Mouse (Mus musculus) embryonic facial prominence, embryonic 12.5 days (tissue): ENCODE data around the gene Lypd9. TPM values are rescaled to one million over a fixed set of nuclear protein-coding genes. Genes with fewer than 3 reads are reported as not detected.
"Not testable (repeated sequence)": the region's sequence is repeated elsewhere in the genome, so short reads cannot be mapped to it uniquely, and the experiment has no call there.

Experiments used
- ATAC-seq: fragments of 200-750 bp; cut with Nextera tagmentation; 2 replicates; pipeline ENCODE4 v1.8.0; 2017; ENCODE audit not compliant: insufficient number of reproducible peaks, insufficient read depth, low FRiP score, low TSS enrichment
- H3K27ac ChIP-seq: fragments of 300-500 bp; sonication (generic); 2 replicates; pipeline ENCODE4 v1.5.1; 2016; ENCODE audit warnings: mild to moderate bottlenecking
- H3K27me3 ChIP-seq: fragments of 300-500 bp; sonication (generic); 2 replicates; pipeline ENCODE4 v1.6.1; 2016; ENCODE audit warnings: mild to moderate bottlenecking, moderate library complexity
- H3K36me3 ChIP-seq: fragments of 300-500 bp; sonication (generic); 2 replicates; pipeline ENCODE4 v1.6.1; 2016; ENCODE audit warnings: mild to moderate bottlenecking
- H3K4me1 ChIP-seq: fragments of 300-500 bp; sonication (generic); 2 replicates; pipeline ENCODE4 v1.6.1; 2016
- H3K4me2 ChIP-seq: fragments of 300-500 bp; sonication (generic); replicated peaks from 2 replicates; pipeline ENCODE4 v1.6.1; 2016; ENCODE audit warnings: mild to moderate bottlenecking, moderate library complexity
- H3K4me3 ChIP-seq: fragments of 300-500 bp; sonication (generic); 2 replicates; pipeline ENCODE4 v1.5.1; 2016; ENCODE audit warnings: mild to moderate bottlenecking
- H3K9ac ChIP-seq: fragments of 300-500 bp; sonication (generic); 2 replicates; pipeline ENCODE4 v1.6.1; 2016; ENCODE audit warnings: mild to moderate bottlenecking, moderate library complexity
- H3K9me3 ChIP-seq: fragments of 300-500 bp; sonication (generic); 2 replicates; pipeline ENCODE4 v1.6.1; 2016; ENCODE audit warnings: mild to moderate bottlenecking, moderate library complexity
- WGBS: fragments of 180-500 bp; shearing (Covaris S2); methylation state at CpG from one replicate; pipeline ENCODE4 v1.1.7; 2016; 5-methylcytosine and 5-hydroxymethylcytosine counted together
- polyA plus RNA-seq: library from polyadenylated mRNA; unstranded; fragments of >200 nt; fragmentation: Nextera tagmentation; extraction: Ambion mirVana; gene quantifications from 2 replicates; pipeline ENCODE4 v1.2.1, GENCODE M21; 2016

The Lypd9 gene
- polyA plus RNA-seq, result not detected in 2 replicates

DNA sequence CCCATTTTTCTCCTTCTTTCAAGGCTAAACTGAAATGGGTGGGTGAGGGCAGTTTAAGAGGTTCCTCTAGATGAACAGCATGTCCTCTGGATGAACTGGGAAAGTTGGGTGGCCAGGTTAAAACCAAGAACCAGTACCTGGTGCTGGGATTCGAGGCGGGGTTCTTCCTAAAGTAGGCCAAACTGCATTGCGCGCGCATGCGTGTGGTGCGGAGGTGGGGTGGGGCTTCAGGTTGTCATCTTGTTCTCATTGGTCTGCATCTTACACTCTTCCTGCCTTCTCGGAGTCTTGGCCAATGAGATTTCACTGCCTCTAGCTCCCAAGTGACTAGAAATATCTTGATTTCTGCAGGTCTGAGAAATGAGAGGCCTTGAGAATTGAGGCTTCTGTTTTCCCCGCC lies at the start of gene Lypd9:
TSS of gene Lypd9 (minus strand) at position 165 of the 400 bp plus-strand sequence.
- Histone ChIP-seq H3K27ac (0 out of 2 replicates have a peak within 1 kb of the TSS, but pooled peaks have one; percentile 37), H3K4me2 (no peak within 1 kb of the TSS), H3K4me1 (peaks cover 13% of the 10 kb centered on the region), H3K27me3 (no peaks in the 10 kb centered on the region), H3K9ac (no peak within 1 kb of the TSS), H3K9me3 (0 out of 2 replicates have a peak, but pooled peaks cover 3% of the 10 kb centered on the region), H3K4me3 (no peak within 1 kb of the TSS), H3K36me3 (no peaks in the 10 kb centered on the region)
- WGBS, result 93% methylated on average over 9 of the region's 9 CpGs
- no peak for ATAC-seq

DNA sequence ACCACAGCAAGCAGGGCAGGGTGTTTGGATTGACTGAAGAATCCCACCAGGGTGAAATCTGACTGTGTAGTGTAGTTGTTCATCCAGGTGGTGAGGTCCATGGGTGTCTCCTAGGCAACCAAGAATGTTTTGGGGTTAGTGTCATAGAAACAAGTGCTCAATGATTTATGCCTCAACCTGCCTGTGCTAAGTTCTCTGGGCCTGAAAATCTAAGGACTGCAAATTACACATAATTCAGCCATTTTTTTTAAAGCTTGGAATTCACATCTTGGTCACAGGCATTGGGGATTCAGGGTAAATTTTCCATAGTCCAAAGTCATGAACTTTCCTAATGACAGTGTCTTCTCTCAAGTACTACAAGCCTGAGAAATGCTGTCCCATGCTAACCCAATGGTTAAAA lies 49.7 kb upstream of the Lypd9 start, which contains the start of gene Olfr331:
TSS of gene Olfr331 (minus strand) at position 101 of the 400 bp plus-strand sequence.
- not testable (repeated sequence) for H3K36me3 ChIP-seq, H3K9ac ChIP-seq, ATAC-seq, H3K4me2 ChIP-seq, H3K9me3 ChIP-seq, H3K27ac ChIP-seq, H3K27me3 ChIP-seq, H3K4me1 ChIP-seq, H3K4me3 ChIP-seq

DNA sequence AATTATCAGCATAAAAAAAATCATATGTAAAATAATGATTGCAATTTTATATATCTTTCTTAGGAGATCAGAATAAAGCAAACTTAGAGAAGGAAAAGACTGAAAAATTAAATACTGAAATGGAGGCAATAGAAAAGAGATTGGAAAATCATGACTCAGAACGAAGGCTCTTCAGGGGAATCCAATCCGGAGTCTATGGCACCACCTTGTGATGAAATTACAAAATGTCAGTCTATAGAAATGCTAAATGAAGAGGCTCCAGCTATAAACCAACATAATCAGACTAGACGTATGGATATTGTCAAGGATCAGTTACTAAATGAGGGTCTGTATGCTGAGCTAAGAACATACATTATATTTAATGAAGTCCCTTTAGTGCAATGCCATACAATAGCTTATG lies 46.6 kb upstream of the Lypd9 start:
- Histone ChIP-seq H3K27ac (no peak overlapping the region), H3K4me2 (no peak overlapping the region), H3K9ac (no peak overlapping the region), H3K4me1 (no peaks in the 10 kb centered on the region), H3K27me3 (no peaks in the 10 kb centered on the region), H3K36me3 (no peaks in the 10 kb centered on the region), H3K4me3 (no peak overlapping the region), H3K9me3 (no peaks in the 10 kb centered on the region)
- no peak for ATAC-seq
- WGBS, result 45% methylated on average over 3 of the region's 3 CpGs

DNA sequence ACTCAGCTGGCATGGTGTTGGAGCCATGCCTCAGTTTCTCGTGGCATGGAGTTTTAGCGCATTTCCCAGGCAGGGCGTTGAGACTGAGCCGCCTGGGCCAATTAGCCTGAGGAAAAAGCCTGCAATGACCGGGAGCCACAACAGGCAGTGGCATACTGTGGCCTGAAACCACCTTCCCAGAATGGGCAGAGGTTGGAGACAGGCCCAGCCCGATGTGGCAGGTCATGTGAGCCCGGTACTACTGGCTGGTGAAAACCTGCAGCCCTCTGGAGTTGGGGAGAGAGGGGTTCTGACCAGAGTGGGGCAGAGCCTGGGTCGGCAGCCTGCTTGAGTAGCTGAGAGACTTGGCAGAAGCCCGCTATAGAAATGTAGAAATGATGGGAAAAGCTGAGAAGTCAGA lies 46.0 kb upstream of the Lypd9 start:
- ATAC-seq, result no peak
- H3K4me2 ChIP-seq, result no peak overlapping the region
- H3K27me3 ChIP-seq, result no peaks in the 10 kb centered on the region
- H3K4me1 ChIP-seq, result no peaks in the 10 kb centered on the region
- no peaks in the 10 kb centered on the region for H3K9me3 ChIP-seq
- no peak overlapping the region for H3K4me3 ChIP-seq
- H3K36me3 ChIP-seq, result no peaks in the 10 kb centered on the region
- H3K9ac ChIP-seq, result no peak overlapping the region
- 82% methylated on average over 9 of the region's 9 CpGs for WGBS
- no peak overlapping the region for H3K27ac ChIP-seq

DNA sequence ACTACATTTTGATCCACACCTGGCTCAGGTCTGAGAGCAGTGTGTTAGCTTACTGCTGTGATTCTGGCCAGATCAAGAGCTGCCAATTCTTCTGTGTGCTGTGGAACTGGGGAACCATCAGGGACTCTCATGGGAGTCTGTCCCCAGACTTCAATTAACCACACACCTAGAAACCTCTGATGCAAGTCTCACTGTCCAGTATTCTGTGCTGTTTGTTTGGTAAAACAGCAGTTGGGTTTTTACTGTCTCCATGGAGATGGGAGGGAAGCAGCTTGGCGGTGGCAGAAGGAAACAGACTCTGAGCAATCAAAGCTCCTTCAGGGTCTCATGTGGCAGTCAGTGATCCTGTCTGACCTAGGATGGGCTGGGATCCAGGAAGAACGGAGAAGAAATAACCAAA lies 39.7 kb upstream of the Lypd9 start, which contains the start of gene Olfr332:
TSS of gene Olfr332 (minus strand) at position 101 of the 400 bp plus-strand sequence.
- no peak within 1 kb of the TSS for H3K9ac ChIP-seq
- no peak within 1 kb of the TSS for H3K27ac ChIP-seq
- H3K4me1 ChIP-seq, result no peaks in the 10 kb centered on the region
- no peak within 1 kb of the TSS for H3K4me3 ChIP-seq
- no peaks in the 10 kb centered on the region for H3K27me3 ChIP-seq
- no peaks in the 10 kb centered on the region for H3K36me3 ChIP-seq
- 86% methylated on average over 2 of the region's 2 CpGs for WGBS
- H3K4me2 ChIP-seq, result no peak within 1 kb of the TSS
- ATAC-seq, result no peak
- no peaks in the 10 kb centered on the region for H3K9me3 ChIP-seq

DNA sequence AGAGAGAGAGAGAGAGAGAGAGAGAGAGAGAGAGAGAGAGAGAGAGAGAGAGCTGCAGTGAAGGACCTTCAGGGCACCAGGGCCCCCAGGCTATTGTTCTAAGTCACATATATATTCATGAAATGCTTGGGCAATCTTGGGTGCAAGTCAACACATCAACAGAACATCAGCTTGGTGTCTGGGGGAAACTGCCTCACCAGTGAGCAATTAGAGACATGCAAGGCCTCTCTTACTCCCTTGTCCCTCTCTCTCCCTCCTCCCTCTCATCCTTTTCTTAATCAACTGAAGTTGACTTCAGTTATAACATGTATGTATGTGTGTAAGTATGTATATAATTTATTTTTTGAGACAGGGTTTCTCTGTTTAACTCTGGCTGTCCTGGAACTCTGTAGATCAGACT lies 9.4 kb upstream of the Lypd9 start, which contains the start of gene Olfr30:
TSS of gene Olfr30 (minus strand) at position 101 of the 400 bp plus-strand sequence.
- no peak for ATAC-seq
- no peak within 1 kb of the TSS for H3K27ac ChIP-seq
- no peaks in the 10 kb centered on the region for H3K27me3 ChIP-seq

DNA sequence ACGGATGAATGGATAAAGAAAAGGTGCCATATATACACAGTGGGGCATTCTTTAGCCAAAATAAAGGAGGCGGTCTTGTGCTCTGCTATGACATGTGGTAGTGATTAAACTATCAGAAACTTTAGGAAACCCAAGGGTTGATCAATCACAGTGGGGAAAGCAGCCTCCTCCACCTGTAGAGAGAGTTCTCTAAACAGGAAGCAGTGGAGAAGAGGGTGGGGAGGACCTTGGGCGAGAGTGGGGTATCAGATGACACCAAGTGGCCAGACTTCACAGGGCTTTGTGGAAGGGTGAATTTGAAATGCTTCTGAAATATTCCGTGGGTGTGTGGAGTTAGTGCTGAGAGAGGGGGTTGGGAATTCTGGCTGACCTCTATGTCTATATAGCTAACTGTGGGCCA lies 869 bp upstream of the Lypd9 start:
- H3K27me3 ChIP-seq, result no peaks in the 10 kb centered on the region
- 16% methylated on average over 4 of the region's 4 CpGs for WGBS
- peaks cover 13% of the 10 kb centered on the region for H3K4me1 ChIP-seq
- no peak overlapping the region for H3K9ac ChIP-seq
- peak; percentile 85 for ATAC-seq
- no peaks in the 10 kb centered on the region for H3K36me3 ChIP-seq
- H3K9me3 ChIP-seq, result 0 out of 2 replicates have a peak, but pooled peaks cover 3% of the 10 kb centered on the region
- 0 out of 2 replicates have a peak overlapping the region, but pooled peaks have one; percentile 37 for H3K27ac ChIP-seq
- H3K4me3 ChIP-seq, result no peak overlapping the region
- no peak overlapping the region for H3K4me2 ChIP-seq

More for the DNA sequence above, 9.4 kb upstream of the Lypd9 start, which contains the start of gene Olfr30:
- Histone ChIP-seq H3K9me3 (no peaks in the 10 kb centered on the region), H3K4me1 (no peaks in the 10 kb centered on the region), H3K36me3 (no peaks in the 10 kb centered on the region), H3K4me2 (no peak within 1 kb of the TSS), H3K9ac (no peak within 1 kb of the TSS), H3K4me3 (no peak within 1 kb of the TSS)

DNA sequence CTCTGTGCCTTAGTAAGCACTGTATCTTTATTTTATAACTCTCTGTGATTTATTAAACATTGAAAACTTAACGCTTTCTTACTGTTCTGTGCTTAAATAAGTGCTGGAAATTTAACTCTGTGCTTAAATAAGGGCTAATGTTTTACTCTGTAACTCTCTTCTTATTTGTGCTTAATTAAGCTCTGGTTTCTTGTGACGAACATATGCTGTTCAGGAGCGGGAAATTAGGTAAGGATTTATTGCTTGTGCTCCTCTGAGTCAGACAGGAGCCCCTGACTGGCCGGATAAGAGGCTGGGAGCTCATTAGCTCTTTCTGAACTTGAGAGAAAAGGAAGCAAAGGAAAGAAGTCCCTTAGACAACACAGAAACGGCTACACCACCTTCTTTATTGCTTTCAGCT lies 14.9 kb downstream of the Lypd9 start:
- H3K36me3 ChIP-seq, result no peaks in the 10 kb centered on the region
- ATAC-seq, result no peak
- H3K27me3 ChIP-seq, result no peaks in the 10 kb centered on the region
- H3K9ac ChIP-seq, result no peak overlapping the region
- no peak overlapping the region for H3K4me2 ChIP-seq
- WGBS, result 41% methylated on average over 5 of the region's 5 CpGs
- H3K9me3 ChIP-seq, result no peaks in the 10 kb centered on the region
- no peak overlapping the region for H3K27ac ChIP-seq
- no peak overlapping the region for H3K4me3 ChIP-seq
- no peaks in the 10 kb centered on the region; the same call in 1 of the 2 replicates for H3K4me1 ChIP-seq

DNA sequence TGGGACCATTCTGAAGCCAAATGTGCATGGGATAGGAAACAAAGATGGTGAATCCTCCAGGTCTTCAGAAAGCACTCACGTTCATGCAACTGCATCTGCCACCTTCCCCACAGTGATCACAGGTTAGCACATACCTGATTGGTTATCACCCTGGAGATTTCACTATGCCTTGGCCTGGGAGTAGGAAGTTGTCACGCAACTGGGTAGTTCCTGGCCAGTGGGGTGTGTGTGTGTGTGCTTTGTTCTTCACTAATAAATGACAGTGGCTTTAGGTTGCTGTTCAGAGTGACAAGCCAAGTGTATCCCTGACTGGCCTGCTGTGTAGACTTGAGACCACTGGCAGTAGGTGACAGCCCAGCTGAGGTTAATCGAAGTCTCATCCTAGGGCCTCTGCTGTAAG lies 20.5 kb downstream of the Lypd9 start, which contains the start of gene Gm12253:
TSS of gene Gm12253 (plus strand) at position 301 of the 400 bp plus-strand sequence.
- no peak within 1 kb of the TSS for H3K4me2 ChIP-seq
- no peaks in the 10 kb centered on the region for H3K27me3 ChIP-seq
- no peak within 1 kb of the TSS for H3K9ac ChIP-seq
- no peaks in the 10 kb centered on the region for H3K36me3 ChIP-seq
- no peaks in the 10 kb centered on the region for H3K9me3 ChIP-seq
- H3K27ac ChIP-seq, result no peak within 1 kb of the TSS
- 88% methylated on average over 3 of the region's 3 CpGs for WGBS
- no peak for ATAC-seq
- H3K4me3 ChIP-seq, result no peak within 1 kb of the TSS
- peaks cover 12% of the 10 kb centered on the region for H3K4me1 ChIP-seq

DNA sequence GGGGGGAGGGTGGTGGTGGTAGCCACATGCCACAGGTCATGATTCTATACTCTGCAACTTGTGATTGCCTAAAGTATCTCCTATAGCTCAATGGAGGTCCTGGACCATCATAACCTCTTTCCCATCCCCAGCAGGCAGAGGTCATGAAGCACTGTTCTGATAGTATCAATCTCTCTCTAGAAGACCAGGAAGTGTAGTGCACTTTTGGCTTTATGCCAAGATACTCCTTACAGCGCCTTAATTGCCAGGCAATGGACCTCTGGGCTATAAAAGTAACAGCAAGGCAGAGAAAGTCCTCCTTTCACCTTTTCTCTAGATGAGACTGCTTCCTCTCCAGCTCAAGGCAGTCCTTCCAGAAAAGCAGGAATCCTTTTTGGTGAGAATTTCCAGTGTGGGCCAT lies 31.9 kb downstream of the Lypd9 start, which contains the start of gene 1810065E05Rik:
TSS of gene 1810065E05Rik (plus strand) at position 297 of the 400 bp plus-strand sequence.
- Histone ChIP-seq H3K27me3 (no peaks in the 10 kb centered on the region), H3K9ac (no peak within 1 kb of the TSS), H3K9me3 (no peaks in the 10 kb centered on the region), H3K4me1 (no peaks in the 10 kb centered on the region), H3K4me3 (no peak within 1 kb of the TSS), H3K36me3 (no peaks in the 10 kb centered on the region), H3K4me2 (no peak within 1 kb of the TSS), H3K27ac (no peak within 1 kb of the TSS)
- 84% methylated on average over 1 of the region's 1 CpGs for WGBS
- no peak for ATAC-seq

DNA sequence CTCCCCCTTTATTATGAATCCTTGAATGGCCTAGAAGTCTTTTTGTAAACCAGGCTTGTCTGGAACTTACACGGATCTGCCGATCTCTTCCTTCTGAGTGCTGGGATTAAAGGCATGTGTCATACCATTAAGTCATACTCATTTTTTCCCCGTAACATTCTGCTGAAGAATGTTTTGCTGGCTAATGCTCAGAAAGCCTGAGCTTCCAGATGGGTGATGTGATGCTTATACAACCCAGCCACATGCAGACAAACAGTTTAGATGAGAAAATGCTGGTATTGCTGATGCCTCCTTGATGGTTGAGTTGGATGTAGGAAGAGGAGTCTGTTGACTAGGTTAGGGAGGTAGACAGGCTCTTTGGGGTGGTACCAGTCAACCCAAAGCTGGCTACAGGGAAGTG lies 34.4 kb downstream of the Lypd9 start:
- Histone ChIP-seq H3K4me3 (no peak overlapping the region), H3K9ac (no peak overlapping the region), H3K27ac (no peak overlapping the region), H3K4me2 (no peak overlapping the region), H3K9me3 (no peaks in the 10 kb centered on the region), H3K27me3 (no peaks in the 10 kb centered on the region), H3K4me1 (no peaks in the 10 kb centered on the region), H3K36me3 (no peaks in the 10 kb centered on the region)
- 73% methylated on average over 3 of the region's 3 CpGs for WGBS
- ATAC-seq, result no peak

DNA sequence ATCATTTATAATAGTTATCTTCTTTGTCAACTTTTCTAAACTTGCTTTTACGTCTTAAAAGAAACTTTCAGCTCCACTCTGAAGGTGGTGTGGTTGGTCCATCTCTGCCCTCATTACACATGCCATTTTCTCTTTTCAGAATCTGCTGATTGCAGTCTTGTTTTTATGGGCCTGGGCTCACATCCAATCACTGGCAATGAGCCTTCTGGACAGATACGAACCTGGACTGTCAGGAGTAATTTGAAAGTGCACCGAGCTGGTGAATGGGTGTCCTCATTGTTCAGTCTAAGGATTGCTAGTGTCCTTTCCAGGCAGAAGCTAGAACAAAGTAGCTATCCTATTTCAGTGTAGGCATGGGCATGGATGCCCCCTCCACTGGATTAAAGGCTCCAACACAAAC lies 44.7 kb downstream of the Lypd9 start:
- Histone ChIP-seq H3K4me3 (no peak overlapping the region), H3K27ac (no peak overlapping the region), H3K9ac (no peak overlapping the region), H3K4me1 (no peaks in the 10 kb centered on the region), H3K36me3 (no peaks in the 10 kb centered on the region), H3K4me2 (no peak overlapping the region), H3K27me3 (no peaks in the 10 kb centered on the region), H3K9me3 (no peaks in the 10 kb centered on the region)
- no peak for ATAC-seq
- WGBS, result 83% methylated on average over 3 of the region's 3 CpGs
